Mouse (Mus musculus) ES-Bruce4 (cell line): ENCODE results near the gene Pdzd9.

ENCODE experiments used
- CTCF ChIP-seq: IDR thresholded peaks from one replicate; pipeline ENCODE4 v1.8.1; 2011; ENCODE audit warnings: low read depth, low read length
- EP300 ChIP-seq: IDR thresholded peaks from 2 replicates; pipeline ENCODE4 v1.6.1; 2011; ENCODE audit warnings: low read depth, low read length; ENCODE audit not compliant: insufficient read depth
- POLR2A ChIP-seq: IDR thresholded peaks from one replicate; pipeline ENCODE4 v1.8.1; 2011; ENCODE audit warnings: low read length; ENCODE audit not compliant: insufficient read depth

DNA sequence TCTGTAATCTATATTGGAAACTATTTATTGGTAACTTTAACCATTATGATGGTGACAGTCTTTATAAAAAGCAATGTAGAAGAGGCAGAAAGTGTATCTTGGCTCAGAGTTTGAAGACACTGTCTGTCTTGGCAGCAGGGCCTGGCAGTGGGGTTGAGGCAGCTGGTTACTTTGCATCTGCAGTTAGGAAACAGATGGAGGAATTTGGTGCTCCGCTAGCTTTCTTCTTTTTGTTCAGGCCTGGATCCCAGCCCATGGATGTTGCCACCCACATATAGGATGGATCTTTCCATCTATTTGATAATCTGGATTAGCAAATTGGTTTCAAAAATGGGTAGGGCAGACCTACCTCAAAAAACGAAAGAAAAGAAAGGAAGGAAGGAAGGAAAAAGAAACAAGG is 22.3 kb downstream of the Pdzd9 start:
- TF ChIP-seq CTCF, result no peak
- TF ChIP-seq POLR2A, result no peak
- no peak for TF ChIP-seq EP300
